Mouse (Mus musculus) liver, postnatal 0 days (tissue): ENCODE data around the gene Ubtd1. TPM values are rescaled to one million over a fixed set of nuclear protein-coding genes. Genes with fewer than 3 reads are reported as not detected.
A peak's percentile ranks its signal among the peaks of the same experiment; 100 is the strongest.

Experiments
- ATAC-seq: fragments of 200-750 bp; cut with Nextera tagmentation; 2 replicates; pipeline ENCODE4 v1.8.0; 2017; ENCODE audit warnings: mild to moderate bottlenecking, moderate library complexity
- DNase-seq: peaks from one replicate; pipeline ENCODE4 v3.0.0-alpha.2; 2016
- H3K27ac ChIP-seq: fragments of 300-500 bp; sonication (generic); 2 replicates; pipeline ENCODE4 v1.5.1; 2014; ENCODE audit warnings: antibody characterized with exemption, moderate library complexity, mild to moderate bottlenecking, low read depth
- H3K27me3 ChIP-seq: fragments of 300-500 bp; sonication (generic); 2 replicates; pipeline ENCODE4 v1.6.1; 2014; ENCODE audit warnings: low read length, control low read depth, mixed read lengths; ENCODE audit not compliant: insufficient read depth
- H3K36me3 ChIP-seq: fragments of 300-500 bp; sonication (generic); replicated peaks from 2 replicates; pipeline ENCODE4 v1.6.1; 2014; ENCODE audit warnings: mild to moderate bottlenecking, control low read depth, low read length, moderate library complexity, mixed read lengths; ENCODE audit not compliant: insufficient read depth
- H3K4me1 ChIP-seq: fragments of 300-500 bp; sonication (generic); 2 replicates; pipeline ENCODE4 v1.6.1; 2014; ENCODE audit warnings: antibody characterized with exemption, mild to moderate bottlenecking, control low read depth; ENCODE audit not compliant: insufficient read depth
- H3K4me2 ChIP-seq: fragments of 300-500 bp; sonication (generic); 2 replicates; pipeline ENCODE4 v1.6.1; 2014; ENCODE audit warnings: low read depth, mild to moderate bottlenecking, low read length, moderate library complexity, mixed read lengths
- H3K4me3 ChIP-seq: fragments of 300-500 bp; sonication (generic); 2 replicates; pipeline ENCODE4 v1.5.1; 2014; ENCODE audit warnings: low read depth, low read length
- H3K9ac ChIP-seq: fragments of 300-500 bp; sonication (generic); replicated peaks from 2 replicates; pipeline ENCODE4 v1.6.1; 2014; ENCODE audit warnings: mild to moderate bottlenecking, moderate library complexity
- H3K9me3 ChIP-seq: fragments of 300-500 bp; sonication (generic); 2 replicates; pipeline ENCODE4 v1.6.1; 2016; ENCODE audit warnings: mild to moderate bottlenecking, control low read depth, low read length, mixed read lengths
- CTCF ChIP-seq: sonication (generic); IDR thresholded peaks from 2 replicates; pipeline ENCODE4 v1.5.1; 2016; ENCODE audit warnings: antibody characterized with exemption, low read depth
- EP300 ChIP-seq: IDR thresholded peaks from 2 replicates; pipeline ENCODE4 v1.6.1; 2016; ENCODE audit warnings: antibody characterized with exemption, low read depth, mild to moderate bottlenecking
- WGBS: fragments of 180-500 bp; shearing (Covaris S2); extraction: QIAGEN DNeasy Blood & Tissue Kit; methylation state at CpG from one replicate; pipeline ENCODE4 v1.1.7; 2014; ENCODE audit not compliant: insufficient replicate concordance; 5-methylcytosine and 5-hydroxymethylcytosine counted together
- polyA plus RNA-seq: library from polyadenylated mRNA; unstranded; fragments of >200 nt; fragmentation: Nextera tagmentation; extraction: Ambion mirVana; gene quantifications from 2 replicates; pipeline ENCODE4 v1.2.1, GENCODE M21; 2015

The Ubtd1 gene
- polyA plus RNA-seq, 1 experiment from 2014 or later = 6.9 TPM

GRCm38 (mm10) chr19:42061443-42061842 is 79.9 kb downstream of the Ubtd1 start:
- ATAC-seq = peak; percentile 69
- H3K27ac ChIP-seq = no peak overlapping the region
- WGBS = 60% methylated on average over 7 of the region's 7 CpGs

GRCm38 (mm10) chr19:42068441-42069240 is 87.1 kb downstream of the Ubtd1 start:
- Histone ChIP-seq H3K9me3 (no peaks in the 10 kb centered on the region), H3K4me2 (no peak overlapping the region), H3K4me1 (peaks cover 12% of the 10 kb centered on the region), H3K4me3 (no peak overlapping the region), H3K9ac (no peak overlapping the region), H3K36me3 (peaks cover 8% of the 10 kb centered on the region), H3K27me3 (no peaks in the 10 kb centered on the region), H3K27ac (no peak overlapping the region)
- TF ChIP-seq EP300 (no peak), CTCF (no peak)
- WGBS = 64% methylated on average over 11 of the region's 11 CpGs
- ATAC-seq = no peak
- DNase-seq = no peak

More at GRCm38 (mm10) chr19:42061443-42061842, 79.9 kb downstream of the Ubtd1 start:
- no peaks in the 10 kb centered on the region for H3K36me3 ChIP-seq
- TF ChIP-seq EP300 (no peak), CTCF (no peak)
- H3K4me2 ChIP-seq = no peak overlapping the region
- peaks cover 2% of the 10 kb centered on the region; the same call in 1 of the 2 replicates for H3K4me1 ChIP-seq
- no peaks in the 10 kb centered on the region for H3K27me3 ChIP-seq
- no peak overlapping the region for H3K4me3 ChIP-seq
- no peak overlapping the region for H3K9ac ChIP-seq
- DNase-seq = no peak
- no peaks in the 10 kb centered on the region for H3K9me3 ChIP-seq

GRCm38 (mm10) chr19:42069241-42069525 is 87.6 kb downstream of the Ubtd1 start:
- H3K4me2 ChIP-seq = no peak overlapping the region
- peaks cover 8% of the 10 kb centered on the region for H3K36me3 ChIP-seq
- peaks cover 12% of the 10 kb centered on the region for H3K4me1 ChIP-seq
- 60% methylated on average over 6 of the region's 6 CpGs for WGBS
- no peaks in the 10 kb centered on the region for H3K27me3 ChIP-seq
- H3K9ac ChIP-seq = no peak overlapping the region
- H3K9me3 ChIP-seq = no peaks in the 10 kb centered on the region
- no peak for ATAC-seq
- no peak for DNase-seq
- no peak overlapping the region for H3K4me3 ChIP-seq
- no peak overlapping the region for H3K27ac ChIP-seq
- TF ChIP-seq EP300 (no peak), CTCF (peak; percentile 57)

- no peaks in the 10 kb centered on the region for H3K27me3 ChIP-seq
- H3K9ac ChIP-seq = no peak overlapping the region
- H3K4me1 ChIP-seq = peaks cover 12% of the 10 kb centered on the region
- DNase-seq = no peak
- 67% methylated on average over 7 of the region's 7 CpGs for WGBS
- H3K9me3 ChIP-seq = no peaks in the 10 kb centered on the region
- H3K4me3 ChIP-seq = no peak overlapping the region
- ATAC-seq = peak; percentile 19; the same call in 1 of the 2 replicates
- peak overlapping the region; percentile 91 for H3K27ac ChIP-seq
- H3K4me2 ChIP-seq = no peak overlapping the region
- peaks cover 8% of the 10 kb centered on the region for H3K36me3 ChIP-seq
- TF ChIP-seq CTCF (peak; percentile 50), EP300 (no peak)
Observed at GRCm38 (mm10) chr19:42071221-42071620, 89.7 kb downstream of the Ubtd1 start.

- peak overlapping the region; percentile 2; the same call in 1 of the 2 replicates for H3K4me2 ChIP-seq
- TF ChIP-seq CTCF (no peak), EP300 (peak; percentile 66; the same call in 1 of the 2 replicates)
- peaks cover 12% of the 10 kb centered on the region for H3K4me1 ChIP-seq
- H3K27ac ChIP-seq = peak overlapping the region; percentile 91
- 54% methylated on average over 15 of the region's 15 CpGs for WGBS
- H3K9ac ChIP-seq = peak overlapping the region; percentile 33; the same call in 1 of the 2 replicates
- no peaks in the 10 kb centered on the region for H3K27me3 ChIP-seq
- ATAC-seq (peak; percentile 94), DNase-seq (peak; percentile 49)
- H3K9me3 ChIP-seq = no peaks in the 10 kb centered on the region
- H3K4me3 ChIP-seq = no peak overlapping the region
- peaks cover 8% of the 10 kb centered on the region for H3K36me3 ChIP-seq
Observed at GRCm38 (mm10) chr19:42071886-42072608, 90.5 kb downstream of the Ubtd1 start.

- Histone ChIP-seq H3K4me3 (no peak overlapping the region), H3K4me2 (peak overlapping the region; percentile 2; the same call in 1 of the 2 replicates), H3K4me1 (peaks cover 12% of the 10 kb centered on the region), H3K27me3 (no peaks in the 10 kb centered on the region), H3K36me3 (peaks cover 8% of the 10 kb centered on the region), H3K27ac (peak overlapping the region; percentile 91), H3K9me3 (no peaks in the 10 kb centered on the region), H3K9ac (peak overlapping the region; percentile 33; the same call in 1 of the 2 replicates)
- TF ChIP-seq CTCF (peak; percentile 58), EP300 (no peak)
- DNase-seq (no peak), ATAC-seq (peak; percentile 31; the same call in 1 of the 2 replicates)
- 62% methylated on average over 7 of the region's 7 CpGs for WGBS
Observed at GRCm38 (mm10) chr19:42072802-42073201, 91.2 kb downstream of the Ubtd1 start.
